Mouse (Mus musculus) bone marrow macrophage, adult 2 months (primary cell): ENCODE measurements around the gene Adgrv1.

Source experiments
- CTCF ChIP-seq: IDR thresholded peaks from 2 replicates; pipeline ENCODE4 v1.5.1; 2012; ENCODE audit warnings: low read depth, mild to moderate bottlenecking, low read length, moderate library complexity
- POLR2A ChIP-seq: IDR thresholded peaks from 2 replicates; pipeline ENCODE4 v1.6.1; 2012; ENCODE audit warnings: mild to moderate bottlenecking, low read depth, low read length, borderline replicate concordance

DNA sequence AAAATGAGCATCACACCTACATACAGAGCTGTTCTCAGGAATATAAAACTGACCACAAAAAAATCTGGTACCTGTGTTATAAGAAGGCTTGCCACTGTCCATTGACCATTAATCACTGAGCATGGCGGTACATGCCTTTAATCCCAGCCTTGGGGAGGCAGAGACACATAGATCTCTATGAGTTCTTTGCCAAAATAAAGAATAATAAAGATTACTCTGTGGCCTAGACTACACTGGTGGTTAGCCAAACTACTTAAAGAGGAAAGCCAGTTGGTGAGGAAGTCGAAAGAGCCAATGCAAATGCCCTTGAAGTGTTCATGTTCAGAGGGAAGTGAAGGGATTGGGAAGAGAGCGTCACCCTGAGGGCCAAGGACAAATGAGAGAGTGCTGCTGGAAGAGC, 461.8 kb downstream of the Adgrv1 start:
- TF ChIP-seq CTCF (no peak), POLR2A (no peak)
